Mouse (Mus musculus) heart, postnatal 0 days (tissue): Measurements from ENCODE around the gene Gm15294.

ENCODE experiments used
- CTCF ChIP-seq: IDR thresholded peaks from 2 replicates; pipeline ENCODE4 v1.5.1; 2016; ENCODE audit warnings: antibody characterized with exemption, control low read depth, low read depth
- EP300 ChIP-seq: IDR thresholded peaks from 2 replicates; pipeline ENCODE4 v1.6.1; 2016; ENCODE audit warnings: antibody characterized with exemption, low read depth

- TF ChIP-seq CTCF (no peak), EP300 (no peak)
Measured at GRCm38 (mm10) chrX:141873597-141873996, 1.4 kb downstream of the Gm15294 start.
